10 mouse cellular contexts compared by ENCODE assay signal in the genomic region with DNA sequence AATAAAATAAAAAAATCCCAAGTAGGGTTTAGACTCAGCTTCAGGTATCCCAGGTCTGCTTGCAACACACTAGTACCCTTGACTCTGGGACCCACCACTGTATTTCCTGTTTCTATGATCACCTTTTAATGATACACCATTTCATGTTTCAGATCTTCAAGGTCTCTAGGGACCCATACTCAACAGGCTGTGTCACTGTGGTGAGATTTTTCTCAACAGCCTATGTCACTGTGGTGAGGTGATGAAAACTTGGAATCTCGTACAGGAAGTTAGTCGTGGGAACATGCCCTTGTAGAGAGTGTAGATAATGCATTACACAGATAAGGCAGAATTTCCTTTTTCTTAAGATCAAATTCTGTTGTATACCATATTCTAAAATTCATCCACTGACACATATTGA.
"Had no signal": no experiment of that assay in that cellular context is flagged by ENCODE, and none has a peak within 500 bp of the region (broad histone marks: within the 10 kb centered on the region; RNA-seq: fewer than 3 reads in every experiment).

No protein-coding gene starts in this region.

- DNase-seq: kidney, adult 18-20 months; kidney, postnatal 10 days; kidney, postnatal 4 days; lung, embryonic 14.5 days; lung, postnatal 14 days; right cerebral cortex, postnatal 14 days; thymus, adult 18-20 months; thymus, postnatal 14 days had no signal

- ATAC-seq: liver, embryonic 12.5 days; midbrain, embryonic 16.5 days had no signal
